Mouse (Mus musculus) neural tube, embryonic 15.5 days (tissue): ENCODE data around the gene Vsnl1. TPM values are rescaled to one million over a fixed set of nuclear protein-coding genes. Genes with fewer than 3 reads are reported as not detected.
A peak's percentile ranks its signal among the peaks of the same experiment; 100 is the strongest.

ENCODE experiments used
- ATAC-seq: fragments of 200-750 bp; cut with Nextera tagmentation; 2 replicates; pipeline ENCODE4 v1.8.0; 2017; ENCODE audit warnings: mild to moderate bottlenecking, moderate TSS enrichment, moderate library complexity; ENCODE audit not compliant: low FRiP score
- H3K27ac ChIP-seq: fragments of 300-500 bp; sonication (generic); replicated peaks from 2 replicates; pipeline ENCODE4 v1.5.1; 2015; ENCODE audit warnings: mild to moderate bottlenecking, inconsistent platforms
- H3K27me3 ChIP-seq: fragments of 300-500 bp; sonication (generic); replicated peaks from 2 replicates; pipeline ENCODE4 v1.6.1; 2015; ENCODE audit warnings: inconsistent platforms
- H3K36me3 ChIP-seq: fragments of 300-500 bp; sonication (generic); 2 replicates; pipeline ENCODE4 v1.6.1; 2015; ENCODE audit warnings: inconsistent platforms
- H3K4me1 ChIP-seq: fragments of 300-500 bp; sonication (generic); 2 replicates; pipeline ENCODE4 v1.6.1; 2015; ENCODE audit warnings: inconsistent platforms
- H3K4me2 ChIP-seq: fragments of 300-500 bp; sonication (generic); 2 replicates; pipeline ENCODE4 v1.6.1; 2015; ENCODE audit warnings: inconsistent platforms, mild to moderate bottlenecking, moderate library complexity
- H3K4me3 ChIP-seq: fragments of 300-500 bp; sonication (generic); replicated peaks from 2 replicates; pipeline ENCODE4 v1.5.1; 2015; ENCODE audit warnings: mild to moderate bottlenecking, inconsistent platforms
- H3K9ac ChIP-seq: fragments of 300-500 bp; sonication (generic); replicated peaks from 2 replicates; pipeline ENCODE4 v1.6.1; 2015; ENCODE audit warnings: mild to moderate bottlenecking, inconsistent platforms
- H3K9me3 ChIP-seq: fragments of 300-500 bp; sonication (generic); replicated peaks from 2 replicates; pipeline ENCODE4 v1.6.1; 2016; ENCODE audit warnings: inconsistent platforms
- WGBS: fragments of 180-500 bp; shearing (Covaris S2); methylation state at CpG from one replicate; pipeline ENCODE4 v1.1.7; 2015; ENCODE audit warnings: mixed read lengths; 5-methylcytosine and 5-hydroxymethylcytosine counted together
- polyA plus RNA-seq: library from polyadenylated mRNA; unstranded; fragments of >200 nt; fragmentation: Nextera tagmentation; extraction: Ambion mirVana; gene quantifications from 2 replicates; pipeline ENCODE4 v1.2.1, GENCODE M21; 2015

Vsnl1 gene
- polyA plus RNA-seq: 142 and 148 TPM in 2 replicates

DNA sequence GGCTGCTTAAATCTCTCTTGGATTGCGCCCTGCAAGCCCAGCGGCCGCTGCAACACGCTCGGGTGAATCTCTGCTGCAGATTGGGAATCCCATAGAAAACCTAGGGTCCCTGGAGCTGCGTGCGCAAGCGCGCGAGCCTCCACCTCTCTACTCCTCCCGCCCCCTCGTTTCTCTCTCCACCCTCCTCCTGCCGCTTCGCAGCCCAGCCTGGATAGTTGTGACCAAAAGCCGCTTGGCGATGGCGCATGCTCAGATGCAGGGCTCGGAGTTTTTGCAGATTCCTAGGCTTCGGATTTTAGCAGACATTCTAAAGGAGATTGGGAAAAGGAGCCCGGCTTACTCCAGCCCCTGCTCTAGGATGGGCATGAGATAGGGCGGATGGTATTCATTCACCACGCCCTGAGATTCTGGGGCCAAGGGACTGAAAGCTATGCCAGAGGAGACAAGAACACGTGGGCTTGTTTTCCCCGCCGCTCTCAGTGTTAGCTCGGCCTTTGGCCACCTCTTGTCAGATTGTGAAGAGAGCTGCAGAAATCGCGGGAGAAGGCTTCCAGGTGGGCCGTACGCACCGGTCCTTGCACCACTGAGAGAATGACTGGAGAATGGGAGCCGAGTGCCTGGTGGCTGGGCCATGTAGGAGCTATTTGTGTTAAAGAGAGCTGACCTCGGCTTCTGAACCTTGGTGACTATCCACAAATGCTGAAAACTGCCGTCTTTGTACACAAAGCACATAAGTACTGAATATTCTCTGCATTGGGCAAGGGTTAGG is at the start of gene Vsnl1:
Gene Vsnl1, minus strand, starts transcription at position 117 of the 769 bp plus-strand sequence.
- Histone ChIP-seq H3K4me2 (peak within 1 kb of the TSS; percentile 68), H3K36me3 (no peaks in the 10 kb centered on the region), H3K4me1 (peaks cover 25% of the 10 kb centered on the region), H3K27ac (peak within 1 kb of the TSS; percentile 83), H3K9ac (peak within 1 kb of the TSS; percentile 57), H3K9me3 (no peaks in the 10 kb centered on the region), H3K27me3 (peaks cover 5% of the 10 kb centered on the region; the same call in 1 of the 2 replicates), H3K4me3 (peak within 1 kb of the TSS; percentile 52)
- WGBS: 3% methylated on average over 34 of the region's 34 CpGs
- ATAC-seq: peak; percentile 95

DNA sequence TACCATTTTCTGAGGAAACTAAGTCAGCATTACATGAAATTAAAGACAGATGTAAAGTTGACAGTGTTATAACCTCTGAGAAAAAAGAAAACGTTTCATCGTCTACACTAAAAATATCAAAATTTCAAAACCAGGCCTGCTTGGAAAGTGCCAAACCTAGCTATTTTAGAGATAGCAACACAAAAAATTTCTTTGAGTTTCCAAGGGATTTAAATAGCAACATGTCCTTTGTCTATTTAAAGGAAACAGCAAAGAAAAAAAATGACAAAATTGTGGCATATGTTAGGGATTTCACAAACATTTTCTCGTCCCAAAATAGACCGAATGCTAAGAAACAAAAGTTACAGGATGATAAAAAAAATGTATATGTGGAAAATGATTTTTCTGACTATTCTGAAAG is 20.2 kb upstream of the Vsnl1 start:
- Histone ChIP-seq H3K9me3 (no peaks in the 10 kb centered on the region), H3K27me3 (no peaks in the 10 kb centered on the region), H3K36me3 (no peaks in the 10 kb centered on the region), H3K27ac (no peak overlapping the region), H3K4me1 (no peaks in the 10 kb centered on the region), H3K4me2 (peak overlapping the region; percentile 77), H3K9ac (no peak overlapping the region), H3K4me3 (peak overlapping the region; percentile 53)
- 87% methylated on average over 4 of the region's 4 CpGs for WGBS
- no peak for ATAC-seq

GRCm38 (mm10) chr12:11456213-11456612 is 19.8 kb upstream of the Vsnl1 start:
- H3K4me3 ChIP-seq: peak overlapping the region; percentile 53
- no peaks in the 10 kb centered on the region for H3K9me3 ChIP-seq
- H3K36me3 ChIP-seq: no peaks in the 10 kb centered on the region
- H3K27ac ChIP-seq: no peak overlapping the region; the same call in 1 of the 2 replicates
- peak; percentile 77; the same call in 1 of the 2 replicates for ATAC-seq
- H3K9ac ChIP-seq: peak overlapping the region; percentile 59
- peak overlapping the region; percentile 77 for H3K4me2 ChIP-seq
- no peaks in the 10 kb centered on the region for H3K4me1 ChIP-seq
- WGBS: 3% methylated on average over 11 of the region's 11 CpGs
- no peaks in the 10 kb centered on the region for H3K27me3 ChIP-seq

DNA sequence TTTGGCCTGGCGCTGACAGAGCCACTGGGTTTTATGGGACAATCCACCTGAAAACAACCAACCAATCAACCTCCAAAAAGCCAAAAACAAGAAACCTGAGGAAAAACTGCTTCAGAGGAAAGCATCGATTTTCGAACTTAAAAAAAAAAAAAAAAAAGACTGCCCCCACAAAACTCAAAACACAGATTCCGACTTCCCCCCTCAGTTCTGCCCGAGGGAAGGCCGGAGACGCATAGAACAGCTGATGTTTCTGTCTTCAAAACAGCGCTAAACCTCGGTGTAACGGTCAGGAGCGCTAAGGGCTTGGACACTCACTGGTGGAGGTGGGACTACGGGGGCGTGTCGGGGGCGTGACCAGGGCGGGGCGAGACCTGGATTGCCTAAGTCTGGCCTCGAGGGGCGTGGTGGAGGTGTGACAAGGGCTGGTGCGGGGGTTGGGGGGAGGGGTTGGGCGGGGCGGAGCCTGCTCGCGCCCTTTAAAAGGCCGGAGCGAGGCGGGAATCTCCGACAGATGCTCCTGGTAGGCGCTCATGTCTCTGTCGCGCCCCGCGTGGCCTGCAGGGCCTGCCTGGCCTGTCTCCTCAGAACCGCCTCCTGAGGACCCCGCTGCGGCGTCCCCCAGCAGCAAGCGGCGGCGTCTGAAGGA is 19.3 kb upstream of the Vsnl1 start, which contains the start of gene Rad51ap2:
Gene Rad51ap2, plus strand, starts transcription at position 531 of the 646 bp plus-strand sequence.
- WGBS: 1% methylated on average over 40 of the region's 40 CpGs
- peak; percentile 100 for ATAC-seq
- H3K36me3 ChIP-seq: no peaks in the 10 kb centered on the region
- peak within 1 kb of the TSS; percentile 59 for H3K9ac ChIP-seq
- H3K27me3 ChIP-seq: no peaks in the 10 kb centered on the region
- peak within 1 kb of the TSS; percentile 53 for H3K4me3 ChIP-seq
- H3K4me2 ChIP-seq: peak within 1 kb of the TSS; percentile 77
- no peaks in the 10 kb centered on the region for H3K9me3 ChIP-seq
- no peak within 1 kb of the TSS; the same call in 1 of the 2 replicates for H3K27ac ChIP-seq
- no peaks in the 10 kb centered on the region for H3K4me1 ChIP-seq

GRCm38 (mm10) chr12:11454146-11454545 is 17.7 kb upstream of the Vsnl1 start:
- H3K9ac ChIP-seq: no peak overlapping the region
- H3K27ac ChIP-seq: no peak overlapping the region
- H3K9me3 ChIP-seq: no peaks in the 10 kb centered on the region
- H3K27me3 ChIP-seq: no peaks in the 10 kb centered on the region
- H3K4me1 ChIP-seq: no peaks in the 10 kb centered on the region
- no peak for ATAC-seq
- WGBS: 75% methylated on average over 5 of the region's 5 CpGs
- H3K4me2 ChIP-seq: no peak overlapping the region
- H3K36me3 ChIP-seq: no peaks in the 10 kb centered on the region
- H3K4me3 ChIP-seq: no peak overlapping the region

DNA sequence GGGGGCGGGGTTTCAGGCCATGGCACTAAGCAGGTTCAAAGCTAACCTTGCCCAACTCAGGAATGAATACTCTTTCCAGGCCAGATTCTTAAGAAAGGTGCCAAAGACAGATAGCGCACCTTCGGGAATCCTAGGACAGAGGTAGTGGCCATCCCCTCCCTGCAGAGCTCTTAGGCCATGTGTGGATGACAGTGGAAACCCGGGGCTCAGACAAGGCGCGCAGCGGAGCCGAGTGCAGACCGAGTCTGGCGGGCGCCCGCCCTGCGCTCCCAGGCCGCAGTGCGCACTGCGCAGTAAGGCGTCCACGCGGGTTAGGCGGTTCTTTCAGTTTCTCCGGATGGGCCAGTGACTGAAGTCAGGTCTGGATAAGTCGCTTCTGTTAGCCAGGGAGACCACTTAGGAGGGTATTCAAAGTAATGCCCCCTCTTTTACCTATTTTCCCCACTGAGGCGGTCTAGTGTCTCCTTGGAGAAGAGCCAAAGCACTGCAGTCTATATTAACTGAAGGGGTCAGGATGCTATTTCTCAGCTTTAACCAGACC is 1.6 kb upstream of the Vsnl1 start:
- Histone ChIP-seq H3K4me2 (peak overlapping the region; percentile 68), H3K27ac (no peak overlapping the region), H3K36me3 (no peaks in the 10 kb centered on the region), H3K27me3 (peaks cover 5% of the 10 kb centered on the region; the same call in 1 of the 2 replicates), H3K9ac (no peak overlapping the region), H3K4me3 (peak overlapping the region; percentile 52), H3K9me3 (no peaks in the 10 kb centered on the region), H3K4me1 (peaks cover 25% of the 10 kb centered on the region)
- no peak for ATAC-seq
- 26% methylated on average over 23 of the region's 23 CpGs for WGBS

DNA sequence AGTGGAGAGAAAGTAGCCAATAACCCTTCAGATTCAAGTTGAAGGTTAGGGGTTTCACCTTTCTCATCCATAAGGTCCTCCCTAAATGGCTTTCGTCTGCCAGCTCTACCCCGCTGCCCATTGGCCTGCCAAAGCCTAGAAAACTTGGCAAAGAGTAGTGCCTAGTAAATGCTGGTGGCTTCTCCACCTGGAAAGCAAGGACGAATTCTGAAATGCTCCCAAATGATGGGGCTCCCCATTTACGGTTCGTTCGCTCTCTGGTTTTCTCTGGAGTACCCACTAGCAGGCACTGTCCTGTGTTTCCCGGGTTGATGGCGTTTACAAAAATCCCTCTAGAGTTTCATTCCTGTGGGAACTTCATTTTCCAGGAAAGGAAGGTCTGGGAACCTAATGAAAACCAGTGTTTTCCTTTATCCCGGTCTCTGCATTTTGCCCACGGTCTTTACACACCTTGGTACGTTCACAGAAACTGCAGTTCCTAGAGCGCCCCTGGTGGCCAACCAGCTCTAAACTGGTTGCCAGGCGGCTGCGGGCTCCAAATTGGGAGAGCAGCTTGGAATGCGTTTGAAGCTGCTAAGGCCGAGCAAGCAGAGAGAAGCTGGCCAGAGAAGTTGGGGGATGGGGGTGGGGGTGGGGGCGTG is 973 bp upstream of the Vsnl1 start:
- Histone ChIP-seq H3K9ac (no peak overlapping the region), H3K27me3 (peaks cover 5% of the 10 kb centered on the region; the same call in 1 of the 2 replicates), H3K4me3 (peak overlapping the region; percentile 52), H3K9me3 (no peaks in the 10 kb centered on the region), H3K4me2 (peak overlapping the region; percentile 68), H3K36me3 (no peaks in the 10 kb centered on the region), H3K4me1 (peaks cover 25% of the 10 kb centered on the region), H3K27ac (peak overlapping the region; percentile 83)
- WGBS: 14% methylated on average over 17 of the region's 17 CpGs
- peak; percentile 64 for ATAC-seq

DNA sequence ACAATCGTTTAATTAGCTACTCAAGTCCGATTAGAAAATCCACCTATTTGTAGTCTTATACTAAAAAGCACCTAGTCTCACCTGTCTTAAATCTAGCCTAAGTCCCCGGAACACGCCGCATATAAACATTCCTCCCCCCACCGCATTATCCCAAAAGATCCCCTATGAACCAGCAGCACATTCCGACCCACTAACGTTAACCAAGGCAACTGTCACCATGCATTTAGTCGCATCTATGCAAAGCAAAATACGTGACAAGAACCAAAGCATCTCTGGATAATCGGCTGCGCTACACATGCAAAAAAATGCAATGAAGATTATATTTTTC is 426 bp downstream of the Vsnl1 start:
- peaks cover 5% of the 10 kb centered on the region; the same call in 1 of the 2 replicates for H3K27me3 ChIP-seq
- no peaks in the 10 kb centered on the region for H3K36me3 ChIP-seq
- WGBS: under 1% methylated on average over 12 of the region's 12 CpGs
- H3K4me2 ChIP-seq: peak overlapping the region; percentile 68
- peak; percentile 42 for ATAC-seq
- H3K27ac ChIP-seq: peak overlapping the region; percentile 81
- peak overlapping the region; percentile 57 for H3K9ac ChIP-seq
- H3K4me3 ChIP-seq: peak overlapping the region; percentile 52
- no peaks in the 10 kb centered on the region for H3K9me3 ChIP-seq
- peaks cover 25% of the 10 kb centered on the region for H3K4me1 ChIP-seq

GRCm38 (mm10) chr12:11435246-11436022 is 979 bp downstream of the Vsnl1 start:
- H3K36me3 ChIP-seq: no peaks in the 10 kb centered on the region
- peak overlapping the region; percentile 81 for H3K27ac ChIP-seq
- H3K27me3 ChIP-seq: peaks cover 5% of the 10 kb centered on the region; the same call in 1 of the 2 replicates
- peak overlapping the region; percentile 57 for H3K9ac ChIP-seq
- peak overlapping the region; percentile 68 for H3K4me2 ChIP-seq
- H3K4me3 ChIP-seq: peak overlapping the region; percentile 52
- no peaks in the 10 kb centered on the region for H3K9me3 ChIP-seq
- 0 out of 2 replicates have a peak, but pooled peaks have one; percentile 14 for ATAC-seq
- WGBS: 3% methylated on average over 15 of the region's 15 CpGs
- peaks cover 25% of the 10 kb centered on the region for H3K4me1 ChIP-seq

- 74% methylated on average over 8 of the region's 8 CpGs for WGBS
- H3K4me2 ChIP-seq: peak overlapping the region; percentile 68
- no peaks in the 10 kb centered on the region for H3K36me3 ChIP-seq
- ATAC-seq: no peak
- H3K4me3 ChIP-seq: peak overlapping the region; percentile 52
- no peaks in the 10 kb centered on the region for H3K9me3 ChIP-seq
- H3K27me3 ChIP-seq: peaks cover 5% of the 10 kb centered on the region; the same call in 1 of the 2 replicates
- H3K9ac ChIP-seq: peak overlapping the region; percentile 57
- peaks cover 25% of the 10 kb centered on the region for H3K4me1 ChIP-seq
- peak overlapping the region; percentile 81 for H3K27ac ChIP-seq
These were observed 2.0 kb downstream of the Vsnl1 start for GRCm38 (mm10) chr12:11434446-11434845.
